Mouse (Mus musculus) megakaryocyte, adult 5-6 weeks (primary cell): ENCODE data around the gene Idnk. TPM values are rescaled to one million over a fixed set of nuclear protein-coding genes. Genes with fewer than 3 reads are reported as not detected.

Experiments used
- ATAC-seq: 2 replicates; pipeline ENCODE4 v1.8.0; 2016; ENCODE audit warnings: mild to moderate bottlenecking, inconsistent platforms; ENCODE audit not compliant: poor library complexity, severe bottlenecking
- total RNA-seq, 2 experiments: library from RNA; stranded (forward) in 1 of 2; stranded (reverse) in 1 of 2; fragments of 153-499, 151-499 nt in 1 of 2; fragments of 221-1000, 200-1000 nt in 1 of 2; gene quantifications; 2 replicates each; pipeline versions ENCODE4 v1.2.3 to v1.2.4; 2015 to 2017

Idnk gene
- total RNA-seq (2015) (52.9 and 53.8 TPM in 2 replicates), total RNA-seq (2017) (36.7 and 38.7 TPM in 2 replicates)

GRCm38 (mm10) chr13:58157447-58158098 is at the start of gene Idnk:
Gene Idnk, plus strand, starts transcription at chr13:58157649.
- peak; percentile 88 for ATAC-seq

GRCm38 (mm10) chr13:58111306-58111705 is 46.1 kb upstream of the Idnk start:
- ATAC-seq, result no peak

GRCm38 (mm10) chr13:58112191-58112590 is 45.3 kb upstream of the Idnk start:
- ATAC-seq, result no peak

GRCm38 (mm10) chr13:58112601-58113041 is 44.8 kb upstream of the Idnk start:
- ATAC-seq, result no peak

GRCm38 (mm10) chr13:58113061-58113900 is 44.2 kb upstream of the Idnk start, which contains the start of gene Klhl3:
Gene Klhl3, minus strand, starts transcription at chr13:58113592.
- ATAC-seq, result peak; percentile 61

- peak; percentile 69 for ATAC-seq
These were observed 42.2 kb upstream of the Idnk start for GRCm38 (mm10) chr13:58115227-58115626.

GRCm38 (mm10) chr13:58116801-58117200 is 40.6 kb upstream of the Idnk start:
- ATAC-seq, result no peak

GRCm38 (mm10) chr13:58117318-58118017 is 40.0 kb upstream of the Idnk start:
- ATAC-seq, result peak; percentile 40

- no peak for ATAC-seq
These were observed 34.6 kb upstream of the Idnk start for GRCm38 (mm10) chr13:58122786-58123297.

- ATAC-seq, result no peak
These were observed 34.1 kb upstream of the Idnk start for GRCm38 (mm10) chr13:58123381-58123780.

GRCm38 (mm10) chr13:58124278-58124677 is 33.2 kb upstream of the Idnk start:
- ATAC-seq, result no peak

- no peak for ATAC-seq
These were observed 32.5 kb upstream of the Idnk start for GRCm38 (mm10) chr13:58124989-58125388.

GRCm38 (mm10) chr13:58126126-58126525 is 31.3 kb upstream of the Idnk start:
- ATAC-seq, result peak; percentile 26; the same call in 1 of the 2 replicates

- no peak for ATAC-seq
These were observed 30.3 kb upstream of the Idnk start for GRCm38 (mm10) chr13:58126862-58127765.

- peak; percentile 4; the same call in 1 of the 2 replicates for ATAC-seq
These were observed 29.6 kb upstream of the Idnk start for GRCm38 (mm10) chr13:58127766-58128361.

- ATAC-seq, result peak; percentile 81
These were observed 29.1 kb upstream of the Idnk start, which contains the start of gene Hnrnpa0 for GRCm38 (mm10) chr13:58128396-58128767. Gene Hnrnpa0, minus strand, starts transcription at chr13:58128556.

GRCm38 (mm10) chr13:58128768-58129671 is 28.4 kb upstream of the Idnk start:
- peak; percentile 85 for ATAC-seq

GRCm38 (mm10) chr13:58129687-58130246 is 27.7 kb upstream of the Idnk start:
- no peak for ATAC-seq
